Mouse (Mus musculus): ENCODE measurements around the gene Zfp764. TPM values are rescaled to one million over a fixed set of nuclear protein-coding genes. Genes with fewer than 3 reads are reported as not detected.
"Not testable (repeated sequence)": the region's sequence is repeated elsewhere in the genome, so short reads cannot be mapped to it uniquely, and the experiment has no call there.

The Zfp764 gene
- total and polyA plus RNA-seq, 2 experiments, result 1.8 TPM

DNA sequence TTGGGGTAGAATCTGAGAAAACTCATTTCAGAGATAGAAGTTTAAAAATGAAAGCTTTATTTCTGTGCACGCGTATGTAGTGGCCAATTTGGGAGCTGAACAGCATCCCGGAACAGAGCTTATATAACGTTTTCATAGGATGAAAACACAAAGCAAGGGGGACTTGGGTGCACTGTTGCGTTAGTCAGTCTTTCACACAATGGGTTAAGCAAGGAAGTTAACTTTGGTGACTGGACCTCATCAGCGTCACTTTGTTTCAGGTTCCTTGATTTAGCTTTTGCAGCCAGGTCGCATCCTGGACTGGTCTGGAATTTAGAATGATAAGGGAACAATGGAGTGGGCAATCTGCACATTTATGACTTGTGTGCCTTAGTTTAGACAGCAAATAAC, 12.7 kb downstream of the Zfp764 start:
- Histone ChIP-seq H3K36me3 (ENCODE audit: control insufficient read depth, insufficient read depth, low read length) (no peaks in the 10 kb centered on the region), H3K79me2 (ENCODE audit: control insufficient read depth, insufficient read depth, low read length) (peaks cover 9% of the 10 kb centered on the region; the same call in 1 of the 2 replicates), H3K4me1 (ENCODE audit: control insufficient read depth, insufficient read depth, low read length) (peaks cover 6% of the 10 kb centered on the region), H3K9ac (ENCODE audit: low read depth, low read length) (0 out of 2 replicates have a peak overlapping the region, but pooled peaks have one; percentile 1), H3K27me3 (ENCODE audit: control insufficient read depth, insufficient read depth, low read length) (no peaks in the 10 kb centered on the region), H3K4me3 (ENCODE audit: insufficient read depth, low read depth, low read length) (peak overlapping the region; percentile 27), H3K27ac (replicated peaks; ENCODE audit: insufficient read depth, low read depth, low read length) (no peak overlapping the region)
- no peak for DNase-seq (ENCODE audit: extremely low read depth, low read depth, low spot score)
- no peak for TF ChIP-seq POLR2A (IDR thresholded peaks at IDR 0.05; ENCODE audit: extremely low read depth, insufficient read depth, low read length)
- no peak for TF ChIP-seq CTCF (IDR thresholded peaks at IDR 0.05; ENCODE audit: low read depth, low read length)
- 7% methylated on average over 7 of the region's 7 CpGs for WGBS

DNA sequence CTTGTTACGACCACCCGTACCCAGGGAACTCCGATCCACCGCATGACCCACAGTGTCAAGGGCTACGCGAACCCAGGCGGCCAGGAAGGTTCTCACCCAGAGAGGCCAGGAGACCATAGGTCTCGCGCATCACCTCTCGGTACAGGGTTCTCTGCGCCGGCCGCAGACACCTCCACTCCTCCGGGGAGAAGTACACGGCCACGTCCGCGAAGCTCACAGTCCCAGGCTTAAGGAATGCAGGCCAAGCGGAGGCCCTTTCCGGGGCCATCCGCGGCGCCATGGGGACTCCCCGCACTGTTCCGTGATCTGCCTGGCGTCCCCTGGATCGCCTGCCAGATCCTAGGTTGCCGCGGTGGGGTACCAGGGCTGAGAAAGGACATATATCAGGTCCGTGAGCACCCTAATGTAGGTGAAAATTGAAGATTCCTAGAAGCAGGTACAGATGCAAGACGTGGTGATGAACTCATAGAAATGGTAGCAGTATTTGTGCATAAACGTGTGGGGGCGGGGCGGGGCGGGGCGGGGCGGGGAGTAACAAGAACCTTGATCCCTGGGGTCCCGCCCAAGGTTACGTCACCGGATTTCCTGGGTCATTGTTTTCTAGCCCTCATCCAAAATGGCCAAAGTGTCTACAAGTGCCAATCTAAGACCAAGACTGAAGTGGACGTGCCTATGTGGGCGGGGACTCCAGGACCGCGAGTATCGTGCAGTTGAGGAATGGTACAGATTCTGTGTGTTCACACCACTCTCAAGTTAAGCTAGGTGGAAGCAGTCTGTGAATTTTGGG, 13.3 kb downstream of the Zfp764 start, which contains the start of gene E430018J23Rik:
Gene E430018J23Rik (minus strand): TSS at position 473 of the 787 bp plus-strand sequence.
- H3K4me3 ChIP-seq (ENCODE audit: insufficient read depth, low read depth, low read length), result peak within 1 kb of the TSS; percentile 94
- peak within 1 kb of the TSS; percentile 90 for H3K27ac ChIP-seq (replicated peaks; ENCODE audit: insufficient read depth, low read depth, low read length)
- WGBS, result under 1% methylated on average over 45 of the region's 45 CpGs
- H3K27me3 ChIP-seq (ENCODE audit: control insufficient read depth, insufficient read depth, low read length), result no peaks in the 10 kb centered on the region
- H3K4me1 ChIP-seq (ENCODE audit: control insufficient read depth, insufficient read depth, low read length), result peaks cover 6% of the 10 kb centered on the region
- peaks cover 9% of the 10 kb centered on the region; the same call in 1 of the 2 replicates for H3K79me2 ChIP-seq (ENCODE audit: control insufficient read depth, insufficient read depth, low read length)
- DNase-seq (ENCODE audit: extremely low read depth, low read depth, low spot score), result peak; percentile 98
- peak within 1 kb of the TSS; percentile 87 for H3K9ac ChIP-seq (ENCODE audit: low read depth, low read length)
- no peak for TF ChIP-seq CTCF (IDR thresholded peaks at IDR 0.05; ENCODE audit: low read depth, low read length)
- 0 out of 2 replicates have a peak, but pooled peaks have one; percentile 16 for TF ChIP-seq POLR2A (IDR thresholded peaks at IDR 0.05; ENCODE audit: extremely low read depth, insufficient read depth, low read length)
- H3K36me3 ChIP-seq (ENCODE audit: control insufficient read depth, insufficient read depth, low read length), result no peaks in the 10 kb centered on the region

DNA sequence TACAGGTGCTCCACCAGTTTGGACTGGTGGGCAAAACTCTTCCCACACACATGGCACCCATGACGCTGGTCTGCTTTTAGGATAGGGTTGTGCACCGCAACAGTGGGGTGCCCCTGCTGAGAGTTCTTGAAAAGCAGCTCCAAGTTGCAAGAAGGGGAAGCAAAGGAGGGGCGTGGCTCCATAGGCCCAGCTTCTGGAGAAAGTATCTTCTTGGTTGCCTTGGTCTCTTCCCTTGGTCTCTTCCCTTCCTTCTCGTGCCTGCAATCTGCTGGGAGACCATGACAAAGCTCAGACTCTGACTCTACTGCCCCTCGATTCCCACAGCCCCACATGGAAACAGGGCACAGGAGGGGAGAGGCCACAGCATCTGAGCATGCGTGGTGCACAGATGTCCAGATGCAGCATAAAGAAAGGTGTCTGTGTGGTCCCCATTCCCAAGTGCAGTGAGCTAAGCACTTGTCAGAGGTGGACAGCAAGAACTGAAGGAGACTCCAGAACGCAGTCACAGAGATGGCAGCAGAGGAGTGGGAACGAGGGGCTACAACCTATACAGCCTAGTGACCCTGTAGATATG, 14.3 kb downstream of the Zfp764 start:
- Histone ChIP-seq H3K79me2 (ENCODE audit: control insufficient read depth, insufficient read depth, low read length) (peaks cover 9% of the 10 kb centered on the region; the same call in 1 of the 2 replicates), H3K4me3 (ENCODE audit: insufficient read depth, low read depth, low read length) (no peak overlapping the region), H3K27ac (replicated peaks; ENCODE audit: insufficient read depth, low read depth, low read length) (no peak overlapping the region), H3K9ac (ENCODE audit: low read depth, low read length) (peak overlapping the region; percentile 4), H3K27me3 (ENCODE audit: control insufficient read depth, insufficient read depth, low read length) (no peaks in the 10 kb centered on the region), H3K4me1 (ENCODE audit: control insufficient read depth, insufficient read depth, low read length) (peaks cover 6% of the 10 kb centered on the region), H3K36me3 (ENCODE audit: control insufficient read depth, insufficient read depth, low read length) (no peaks in the 10 kb centered on the region)
- TF ChIP-seq CTCF (IDR thresholded peaks at IDR 0.05; ENCODE audit: low read depth, low read length) (no peak), POLR2A (IDR thresholded peaks at IDR 0.05; ENCODE audit: extremely low read depth, insufficient read depth, low read length) (no peak)
- 77% methylated on average over 8 of the region's 8 CpGs for WGBS
- no peak for DNase-seq (ENCODE audit: extremely low read depth, low read depth, low spot score)

DNA sequence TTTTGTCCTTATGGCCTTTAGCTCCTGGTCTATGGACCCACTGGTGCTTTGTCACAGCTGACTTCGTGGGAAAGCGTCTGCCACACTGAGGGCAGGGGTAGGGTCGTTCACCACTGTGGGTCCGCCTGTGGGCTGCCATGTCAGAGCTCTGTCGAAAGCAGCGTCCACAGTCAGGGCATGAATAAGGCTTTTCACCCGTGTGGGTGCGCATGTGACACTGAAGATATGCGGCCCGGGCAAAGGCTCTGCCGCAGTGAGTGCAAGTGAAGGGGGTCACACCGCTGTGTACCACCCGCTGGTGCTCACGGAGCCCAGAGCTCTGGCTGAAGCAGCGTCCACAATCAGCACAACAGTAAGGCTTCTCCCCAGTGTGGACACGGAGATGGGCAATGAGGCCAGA, 15.1 kb downstream of the Zfp764 start:
- WGBS, result 96% methylated on average over 16 of the region's 16 CpGs
- no peak for TF ChIP-seq POLR2A (IDR thresholded peaks at IDR 0.05; ENCODE audit: extremely low read depth, insufficient read depth, low read length)
- no peak for TF ChIP-seq CTCF (IDR thresholded peaks at IDR 0.05; ENCODE audit: low read depth, low read length)
- no peak for DNase-seq (ENCODE audit: extremely low read depth, low read depth, low spot score)

DNA sequence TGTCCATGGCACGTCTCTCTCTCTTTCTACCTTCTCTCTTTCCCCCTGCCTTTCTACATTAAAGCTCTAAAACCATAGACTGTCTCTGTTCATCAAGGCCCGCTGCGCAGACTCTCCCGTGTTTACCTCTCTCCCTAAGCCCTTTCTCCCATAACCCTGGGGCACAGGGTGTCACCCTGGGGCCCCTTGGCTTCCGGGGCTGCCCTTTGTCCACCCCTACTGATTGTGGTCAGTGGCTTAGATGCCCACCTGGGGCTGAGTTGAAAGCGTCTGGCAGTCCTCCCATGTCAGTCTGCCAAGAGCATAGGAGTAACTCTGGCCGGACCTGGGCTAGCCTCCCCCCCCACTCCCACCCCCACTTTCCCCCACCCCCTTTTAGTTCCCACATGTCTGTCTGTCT, 16.3 kb downstream of the Zfp764 start:
- TF ChIP-seq POLR2A (IDR thresholded peaks at IDR 0.05; ENCODE audit: extremely low read depth, insufficient read depth, low read length), result no peak
- no peak for TF ChIP-seq CTCF (IDR thresholded peaks at IDR 0.05; ENCODE audit: low read depth, low read length)
- Histone ChIP-seq H3K27me3 (ENCODE audit: control insufficient read depth, insufficient read depth, low read length) (no peaks in the 10 kb centered on the region), H3K9ac (ENCODE audit: low read depth, low read length) (no peak overlapping the region), H3K27ac (replicated peaks; ENCODE audit: insufficient read depth, low read depth, low read length) (no peak overlapping the region), H3K4me3 (ENCODE audit: insufficient read depth, low read depth, low read length) (no peak overlapping the region), H3K79me2 (ENCODE audit: control insufficient read depth, insufficient read depth, low read length) (peaks cover 9% of the 10 kb centered on the region; the same call in 1 of the 2 replicates), H3K4me1 (ENCODE audit: control insufficient read depth, insufficient read depth, low read length) (peaks cover 11% of the 10 kb centered on the region), H3K36me3 (ENCODE audit: control insufficient read depth, insufficient read depth, low read length) (no peaks in the 10 kb centered on the region)
- WGBS, result 90% methylated on average over 7 of the region's 7 CpGs
- DNase-seq (ENCODE audit: extremely low read depth, low read depth, low spot score), result no peak

More for the DNA sequence above, 15.1 kb downstream of the Zfp764 start:
- H3K4me3 ChIP-seq (ENCODE audit: insufficient read depth, low read depth, low read length), result no peak overlapping the region
- no peaks in the 10 kb centered on the region for H3K27me3 ChIP-seq (ENCODE audit: control insufficient read depth, insufficient read depth, low read length)
- no peaks in the 10 kb centered on the region for H3K36me3 ChIP-seq (ENCODE audit: control insufficient read depth, insufficient read depth, low read length)
- no peak overlapping the region for H3K9ac ChIP-seq (ENCODE audit: low read depth, low read length)
- peaks cover 9% of the 10 kb centered on the region; the same call in 1 of the 2 replicates for H3K79me2 ChIP-seq (ENCODE audit: control insufficient read depth, insufficient read depth, low read length)
- no peak overlapping the region for H3K27ac ChIP-seq (replicated peaks; ENCODE audit: insufficient read depth, low read depth, low read length)
- peaks cover 7% of the 10 kb centered on the region for H3K4me1 ChIP-seq (ENCODE audit: control insufficient read depth, insufficient read depth, low read length)

DNA sequence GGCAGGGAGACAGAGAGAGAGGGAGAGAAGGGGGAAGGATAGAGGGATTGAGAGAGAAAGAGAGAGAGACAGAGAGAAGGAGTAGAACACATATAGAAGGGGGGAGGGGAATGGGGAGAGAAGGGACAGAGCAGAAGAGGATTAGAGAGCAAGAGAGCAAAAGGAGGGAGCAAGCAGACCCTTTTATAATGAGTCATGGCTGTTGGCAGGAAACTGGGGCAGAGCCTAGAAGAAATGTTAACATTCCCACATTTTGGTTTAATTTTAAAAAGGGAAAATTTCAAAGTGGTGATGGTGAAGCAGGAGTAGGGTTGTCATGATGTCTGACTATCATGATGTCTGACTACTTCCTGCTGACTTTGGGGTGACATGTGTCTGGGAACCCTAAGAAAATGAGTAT, 18.4 kb downstream of the Zfp764 start:
- DNase-seq (ENCODE audit: extremely low read depth, low read depth, low spot score); H3K79me2 ChIP-seq (ENCODE audit: control insufficient read depth, insufficient read depth, low read length); H3K4me1 ChIP-seq (ENCODE audit: control insufficient read depth, insufficient read depth, low read length); H3K27me3 ChIP-seq (ENCODE audit: control insufficient read depth, insufficient read depth, low read length); H3K27ac ChIP-seq (replicated peaks; ENCODE audit: insufficient read depth, low read depth, low read length); H3K9ac ChIP-seq (ENCODE audit: low read depth, low read length); H3K4me3 ChIP-seq (ENCODE audit: insufficient read depth, low read depth, low read length); H3K36me3 ChIP-seq (ENCODE audit: control insufficient read depth, insufficient read depth, low read length): not testable (repeated sequence)
